Mouse (Mus musculus) embryonic facial prominence, embryonic 13.5 days (tissue): ENCODE data around the gene Cdhr4. TPM values are rescaled to one million over a fixed set of nuclear protein-coding genes. Genes with fewer than 3 reads are reported as not detected.

Source experiments
- ATAC-seq: fragments of 200-750 bp; cut with Nextera tagmentation; 2 replicates; pipeline ENCODE4 v1.8.0; 2017; ENCODE audit warnings: low read depth; ENCODE audit not compliant: insufficient number of reproducible peaks, insufficient read depth, low FRiP score, low TSS enrichment
- H3K27ac ChIP-seq: fragments of 300-500 bp; sonication (generic); 2 replicates; pipeline ENCODE4 v1.5.1; 2015; ENCODE audit warnings: moderate library complexity, mild to moderate bottlenecking, inconsistent platforms
- H3K27me3 ChIP-seq: fragments of 300-500 bp; sonication (generic); 2 replicates; pipeline ENCODE4 v1.6.1; 2015; ENCODE audit warnings: mild to moderate bottlenecking, inconsistent platforms
- H3K36me3 ChIP-seq: fragments of 300-500 bp; sonication (generic); 2 replicates; pipeline ENCODE4 v1.6.1; 2015; ENCODE audit warnings: mild to moderate bottlenecking, inconsistent platforms
- H3K4me1 ChIP-seq: fragments of 300-500 bp; sonication (generic); 2 replicates; pipeline ENCODE4 v1.6.1; 2015; ENCODE audit warnings: inconsistent platforms
- H3K4me2 ChIP-seq: fragments of 300-500 bp; sonication (generic); 2 replicates; pipeline ENCODE4 v1.6.1; 2015; ENCODE audit warnings: moderate library complexity, mild to moderate bottlenecking, inconsistent platforms
- H3K4me3 ChIP-seq: fragments of 300-500 bp; sonication (generic); 2 replicates; pipeline ENCODE4 v1.5.1; 2015; ENCODE audit warnings: mild to moderate bottlenecking, inconsistent platforms
- H3K9ac ChIP-seq: fragments of 300-500 bp; sonication (generic); 2 replicates; pipeline ENCODE4 v1.6.1; 2015; ENCODE audit warnings: mild to moderate bottlenecking, inconsistent platforms
- H3K9me3 ChIP-seq: fragments of 300-500 bp; sonication (generic); 2 replicates; pipeline ENCODE4 v1.6.1; 2016; ENCODE audit warnings: inconsistent platforms
- WGBS: fragments of 180-500 bp; shearing (Covaris S2); methylation state at CpG from one replicate; pipeline ENCODE4 v1.1.7; 2015; ENCODE audit warnings: mixed read lengths; 5-methylcytosine and 5-hydroxymethylcytosine counted together
- polyA plus RNA-seq: library from polyadenylated mRNA; unstranded; fragments of >200 nt; fragmentation: Nextera tagmentation; extraction: Ambion mirVana; gene quantifications from 2 replicates; pipeline ENCODE4 v1.2.1, GENCODE M21; 2015

Gene Cdhr4
- polyA plus RNA-seq, 1 experiment from 2014 or later, result 13.0 TPM

DNA sequence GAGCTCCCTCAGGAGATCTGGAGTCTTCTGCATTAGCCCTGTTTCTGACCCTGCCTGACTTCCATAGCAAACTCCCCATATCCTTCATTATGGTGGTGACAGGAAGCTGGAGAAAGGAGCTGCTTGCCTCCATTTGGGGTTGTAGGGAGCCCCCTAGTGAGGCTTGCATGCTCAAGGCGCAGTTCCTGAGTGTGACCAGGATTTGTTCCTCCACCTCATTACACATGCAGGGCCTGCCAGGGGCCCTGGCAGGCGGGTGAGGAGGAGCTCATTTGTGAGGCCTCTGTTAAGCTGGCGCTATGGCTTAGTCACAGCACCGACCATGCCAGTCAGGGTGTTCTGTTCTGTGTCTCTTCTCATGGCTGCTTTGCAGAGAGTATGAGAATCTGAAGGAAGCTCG, 30.4 kb upstream of the Cdhr4 start:
- 56% methylated on average over 5 of the region's 5 CpGs for WGBS

DNA sequence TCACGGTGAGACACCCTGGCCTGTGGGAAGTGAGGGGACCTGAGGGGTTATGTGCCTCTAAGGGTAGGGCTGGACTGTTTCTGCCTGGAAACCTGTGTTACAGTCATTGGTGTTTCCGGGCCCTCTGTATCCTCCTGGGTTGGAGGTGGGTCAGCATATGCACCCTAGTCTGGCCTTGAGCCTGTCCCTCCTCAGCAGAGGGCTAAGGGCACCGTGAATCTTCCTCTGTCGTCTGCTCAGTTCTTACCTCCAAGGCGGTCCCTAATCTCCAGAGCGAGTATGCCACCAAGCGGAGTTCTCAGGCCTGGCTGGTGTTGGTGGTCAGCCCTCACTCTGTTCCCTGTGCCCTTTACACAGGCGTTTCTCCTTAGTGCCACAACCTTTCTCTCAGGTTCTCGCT, 29.4 kb upstream of the Cdhr4 start:
- no peak for ATAC-seq
- H3K4me1 ChIP-seq, result no peaks in the 10 kb centered on the region
- H3K27me3 ChIP-seq, result no peaks in the 10 kb centered on the region
- no peak overlapping the region for H3K4me2 ChIP-seq
- no peak overlapping the region for H3K27ac ChIP-seq
- H3K36me3 ChIP-seq, result peaks cover 55% of the 10 kb centered on the region
- 93% methylated on average over 9 of the region's 9 CpGs for WGBS
- no peak overlapping the region for H3K4me3 ChIP-seq
- no peaks in the 10 kb centered on the region for H3K9me3 ChIP-seq
- no peak overlapping the region for H3K9ac ChIP-seq

More for the DNA sequence above, 30.4 kb upstream of the Cdhr4 start:
- ATAC-seq, result no peak
- H3K4me2 ChIP-seq, result no peak overlapping the region
- H3K9ac ChIP-seq, result no peak overlapping the region
- H3K4me3 ChIP-seq, result no peak overlapping the region
- H3K4me1 ChIP-seq, result no peaks in the 10 kb centered on the region
- H3K27ac ChIP-seq, result no peak overlapping the region; the same call in 1 of the 2 replicates
- H3K9me3 ChIP-seq, result no peaks in the 10 kb centered on the region
- H3K27me3 ChIP-seq, result no peaks in the 10 kb centered on the region
- peaks cover 62% of the 10 kb centered on the region for H3K36me3 ChIP-seq

- 12% methylated on average over 5 of the region's 5 CpGs for WGBS
- Histone ChIP-seq H3K4me3 (no peak overlapping the region), H3K27ac (no peak overlapping the region), H3K9ac (no peak overlapping the region), H3K9me3 (no peaks in the 10 kb centered on the region), H3K27me3 (no peaks in the 10 kb centered on the region), H3K36me3 (peaks cover 57% of the 10 kb centered on the region), H3K4me2 (no peak overlapping the region), H3K4me1 (no peaks in the 10 kb centered on the region)
- ATAC-seq, result no peak
Observed at GRCm38 (mm10) chr9:107963700-107964099, 28.6 kb upstream of the Cdhr4 start.

- Histone ChIP-seq H3K9me3 (no peaks in the 10 kb centered on the region), H3K9ac (no peak overlapping the region), H3K4me2 (no peak overlapping the region), H3K36me3 (peaks cover 57% of the 10 kb centered on the region), H3K27me3 (no peaks in the 10 kb centered on the region), H3K4me3 (no peak overlapping the region), H3K4me1 (no peaks in the 10 kb centered on the region), H3K27ac (no peak overlapping the region)
- ATAC-seq, result no peak
- WGBS, result 87% methylated on average over 9 of the region's 9 CpGs
Observed at GRCm38 (mm10) chr9:107964681-107965080, 27.6 kb upstream of the Cdhr4 start.

GRCm38 (mm10) chr9:107966676-107967075, 25.6 kb upstream of the Cdhr4 start:
- peak overlapping the region; percentile 21; the same call in 1 of the 2 replicates for H3K9ac ChIP-seq
- WGBS, result 79% methylated on average over 10 of the region's 10 CpGs
- H3K36me3 ChIP-seq, result peaks cover 56% of the 10 kb centered on the region
- H3K9me3 ChIP-seq, result no peaks in the 10 kb centered on the region
- H3K27ac ChIP-seq, result no peak overlapping the region
- H3K4me3 ChIP-seq, result no peak overlapping the region
- no peak for ATAC-seq
- H3K4me2 ChIP-seq, result no peak overlapping the region
- no peaks in the 10 kb centered on the region for H3K27me3 ChIP-seq
- no peaks in the 10 kb centered on the region for H3K4me1 ChIP-seq

GRCm38 (mm10) chr9:107967437-107967836, 24.9 kb upstream of the Cdhr4 start:
- no peak overlapping the region for H3K4me3 ChIP-seq
- H3K27ac ChIP-seq, result no peak overlapping the region
- no peak overlapping the region for H3K9ac ChIP-seq
- H3K9me3 ChIP-seq, result no peaks in the 10 kb centered on the region
- no peaks in the 10 kb centered on the region for H3K4me1 ChIP-seq
- no peak overlapping the region for H3K4me2 ChIP-seq
- no peak for ATAC-seq
- WGBS, result 89% methylated on average over 6 of the region's 6 CpGs
- H3K36me3 ChIP-seq, result peaks cover 56% of the 10 kb centered on the region
- no peaks in the 10 kb centered on the region for H3K27me3 ChIP-seq

GRCm38 (mm10) chr9:107968531-107968930, 23.8 kb upstream of the Cdhr4 start:
- Histone ChIP-seq H3K9ac (no peak overlapping the region), H3K27ac (no peak overlapping the region), H3K4me3 (no peak overlapping the region), H3K4me2 (no peak overlapping the region), H3K4me1 (no peaks in the 10 kb centered on the region), H3K27me3 (no peaks in the 10 kb centered on the region), H3K36me3 (peaks cover 56% of the 10 kb centered on the region), H3K9me3 (no peaks in the 10 kb centered on the region)
- 89% methylated on average over 7 of the region's 7 CpGs for WGBS
- ATAC-seq, result no peak

GRCm38 (mm10) chr9:107970311-107970710, 22.0 kb upstream of the Cdhr4 start:
- ATAC-seq, result no peak
- no peak overlapping the region for H3K27ac ChIP-seq
- H3K4me1 ChIP-seq, result peaks cover 3% of the 10 kb centered on the region; the same call in 1 of the 2 replicates
- no peaks in the 10 kb centered on the region for H3K27me3 ChIP-seq
- H3K36me3 ChIP-seq, result peaks cover 50% of the 10 kb centered on the region
- H3K9me3 ChIP-seq, result no peaks in the 10 kb centered on the region
- WGBS, result 91% methylated on average over 5 of the region's 5 CpGs
- no peak overlapping the region for H3K4me2 ChIP-seq
- H3K9ac ChIP-seq, result no peak overlapping the region
- no peak overlapping the region for H3K4me3 ChIP-seq

DNA sequence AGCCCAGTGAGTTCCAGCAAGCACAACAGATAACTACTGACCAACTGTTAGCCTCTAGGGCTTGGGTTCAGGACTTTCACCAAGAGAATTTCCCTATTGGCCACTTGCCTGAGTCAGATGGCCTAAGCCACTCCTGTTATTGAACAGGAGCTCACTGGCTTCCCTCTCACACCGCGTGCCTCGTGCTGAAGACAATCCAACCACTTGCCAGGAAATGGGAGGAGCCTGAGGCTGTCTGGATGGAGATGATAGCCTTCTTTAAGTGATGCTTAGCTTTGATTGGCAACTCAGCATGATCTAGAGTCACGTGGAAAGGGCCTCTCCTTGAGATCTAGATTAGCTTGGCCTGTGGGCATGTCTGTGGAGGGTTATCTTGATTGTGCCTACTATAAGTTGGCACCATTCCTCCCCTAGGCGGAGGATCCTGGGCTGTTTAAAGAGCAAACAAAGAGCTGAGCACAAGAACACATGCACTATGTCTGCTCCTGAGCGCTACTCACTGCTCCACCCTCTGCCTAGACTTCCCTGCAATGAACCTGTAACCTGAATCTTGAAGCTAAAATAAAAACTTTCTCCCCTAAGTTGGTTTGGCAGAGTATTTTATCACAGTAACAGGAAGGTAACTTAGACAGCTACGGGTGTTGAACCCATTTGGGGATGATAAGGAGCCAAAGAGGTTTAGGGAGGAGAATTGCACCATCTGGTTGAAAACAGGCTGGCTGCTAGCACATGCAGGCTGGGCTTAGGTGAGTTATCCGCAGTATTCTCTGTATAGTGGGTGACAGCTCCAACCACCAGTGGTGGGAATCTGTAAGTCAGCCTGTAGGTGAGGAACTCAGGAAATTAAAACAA, 20.4 kb upstream of the Cdhr4 start:
- WGBS, result 74% methylated on average over 8 of the region's 8 CpGs
- peaks cover 50% of the 10 kb centered on the region for H3K36me3 ChIP-seq
- H3K27ac ChIP-seq, result 0 out of 2 replicates have a peak overlapping the region, but pooled peaks have one; percentile 16

GRCm38 (mm10) chr9:107974491-107975171, 17.7 kb upstream of the Cdhr4 start:
- 79% methylated on average over 10 of the region's 10 CpGs for WGBS

More for the DNA sequence above, 20.4 kb upstream of the Cdhr4 start:
- ATAC-seq, result no peak; the same call in 1 of the 2 replicates
- H3K9ac ChIP-seq, result no peak overlapping the region
- H3K9me3 ChIP-seq, result no peaks in the 10 kb centered on the region
- H3K27me3 ChIP-seq, result no peaks in the 10 kb centered on the region
- H3K4me3 ChIP-seq, result no peak overlapping the region
- no peak overlapping the region for H3K4me2 ChIP-seq
- peaks cover 9% of the 10 kb centered on the region; the same call in 1 of the 2 replicates for H3K4me1 ChIP-seq

DNA sequence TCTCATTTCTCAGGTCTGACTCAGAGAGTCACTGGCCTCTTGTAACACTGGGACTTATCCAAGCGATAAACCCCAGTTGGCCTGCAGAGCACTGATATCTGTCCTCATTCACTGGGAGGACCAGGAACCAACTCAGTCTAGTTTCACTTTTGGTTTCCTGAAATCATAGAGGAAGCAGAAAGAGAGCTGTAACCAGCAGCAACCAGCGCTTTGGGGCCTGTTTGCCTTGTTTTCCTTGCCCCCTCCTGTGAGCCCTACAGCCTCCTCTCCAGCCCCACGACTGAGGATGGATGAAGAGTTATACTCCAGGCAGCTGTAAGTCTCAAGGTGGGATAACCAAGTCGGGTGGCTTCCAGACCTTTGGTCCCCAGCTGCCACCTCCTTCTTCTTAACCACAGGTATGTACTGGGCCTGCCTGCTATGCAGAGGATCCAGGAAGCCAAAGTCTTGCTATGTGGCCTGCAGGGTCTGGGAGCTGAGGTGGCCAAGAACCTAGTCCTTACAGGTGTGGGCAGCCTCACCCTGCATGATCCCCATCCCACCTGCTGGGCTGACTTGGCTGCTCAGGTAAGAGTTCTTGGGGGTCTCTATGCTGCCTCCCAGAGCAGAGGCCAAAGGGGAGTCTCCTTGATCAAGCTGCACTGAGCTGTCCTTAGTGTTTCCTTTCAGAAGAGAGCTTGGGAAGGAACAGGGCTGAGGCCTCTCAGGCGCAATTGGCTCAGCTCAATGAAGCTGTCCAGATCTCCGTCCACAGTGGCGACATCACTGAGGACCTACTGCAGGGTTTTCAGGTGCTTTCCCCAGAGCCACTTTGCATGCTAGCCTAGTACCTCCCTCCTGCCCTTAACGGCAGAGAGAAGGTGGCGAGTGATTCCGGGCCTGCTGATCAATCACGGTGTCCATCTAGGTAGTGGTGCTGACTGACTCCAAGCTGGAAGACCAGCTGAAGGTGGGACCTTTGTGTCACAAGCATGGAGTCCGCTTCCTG, 16.6 kb upstream of the Cdhr4 start, which contains the start of gene Uba7:
TSS of gene Uba7 (plus strand) at position 107 of the 988 bp plus-strand sequence.
- Histone ChIP-seq H3K9ac (peak within 1 kb of the TSS; percentile 40; the same call in 1 of the 2 replicates), H3K4me1 (peaks cover 17% of the 10 kb centered on the region), H3K27ac (0 out of 2 replicates have a peak within 1 kb of the TSS, but pooled peaks have one; percentile 39), H3K4me3 (no peak within 1 kb of the TSS; the same call in 1 of the 2 replicates), H3K36me3 (peaks cover 24% of the 10 kb centered on the region), H3K27me3 (no peaks in the 10 kb centered on the region), H3K9me3 (no peaks in the 10 kb centered on the region), H3K4me2 (no peak within 1 kb of the TSS)
- no peak for ATAC-seq
- WGBS, result 73% methylated on average over 12 of the region's 12 CpGs

More at GRCm38 (mm10) chr9:107974491-107975171, 17.7 kb upstream of the Cdhr4 start:
- Histone ChIP-seq H3K4me1 (peaks cover 9% of the 10 kb centered on the region; the same call in 1 of the 2 replicates), H3K36me3 (peaks cover 33% of the 10 kb centered on the region), H3K4me3 (no peak overlapping the region), H3K27me3 (no peaks in the 10 kb centered on the region), H3K4me2 (no peak overlapping the region), H3K9ac (no peak overlapping the region), H3K27ac (no peak overlapping the region), H3K9me3 (no peaks in the 10 kb centered on the region)
- ATAC-seq, result no peak
